Mouse (Mus musculus) colon, adult 2 months (tissue): Measurements from ENCODE around the gene Dpy30. TPM values are rescaled to one million over a fixed set of nuclear protein-coding genes. Genes with fewer than 3 reads are reported as not detected.

ENCODE experiments used
- polyA plus RNA-seq: library from polyadenylated mRNA; depleted of rRNA; stranded (reverse); fragments of >200 nt; gene quantifications from 2 replicates; pipeline ENCODE4 v1.2.3, GENCODE M21; 2012; rRNA removed

Dpy30 gene
- polyA plus RNA-seq = 32.6 and 39.8 TPM in 2 replicates

GRCm38 (mm10) chr17:74323844-74324243, at the start of gene Dpy30:
Gene Dpy30, minus strand, starts transcription at chr17:74323944.

GRCm38 (mm10) chr17:74338937-74339804, 15.4 kb upstream of the Dpy30 start, which contains the start of gene Spast:
Gene Spast, plus strand, starts transcription at chr17:74338987.

GRCm38 (mm10) chr17:74295026-74295970, 28.4 kb downstream of the Dpy30 start, which contains the start of gene Memo1:
Gene Memo1, minus strand, starts transcription at chr17:74295521.

Other genes starting within 250 kb of the Dpy30 start
- 32.5 and 33.0 TPM in 2 replicates for gene Memo1, start 28.4 kb downstream of the Dpy30 start, polyA plus RNA-seq
- 5.2 and 5.8 TPM in 2 replicates for gene Spast, start 15.0 kb upstream of the Dpy30 start, polyA plus RNA-seq
- 15.1 and 18.9 TPM in 2 replicates for gene Slc30a6, start 71.7 kb upstream of the Dpy30 start, polyA plus RNA-seq
- 3.7 and 3.9 TPM in 2 replicates for gene Nlrc4, start 135.2 kb upstream of the Dpy30 start, polyA plus RNA-seq
- 122 and 213 TPM in 2 replicates for gene Yipf4, start 165.5 kb upstream of the Dpy30 start, polyA plus RNA-seq
- gene Birc6, start 204.4 kb upstream of the Dpy30 start, polyA plus RNA-seq = 56.4 and 70.5 TPM in 2 replicates